Mouse (Mus musculus): ENCODE results near the gene Rsg1.

Gene Rsg1

DNA sequence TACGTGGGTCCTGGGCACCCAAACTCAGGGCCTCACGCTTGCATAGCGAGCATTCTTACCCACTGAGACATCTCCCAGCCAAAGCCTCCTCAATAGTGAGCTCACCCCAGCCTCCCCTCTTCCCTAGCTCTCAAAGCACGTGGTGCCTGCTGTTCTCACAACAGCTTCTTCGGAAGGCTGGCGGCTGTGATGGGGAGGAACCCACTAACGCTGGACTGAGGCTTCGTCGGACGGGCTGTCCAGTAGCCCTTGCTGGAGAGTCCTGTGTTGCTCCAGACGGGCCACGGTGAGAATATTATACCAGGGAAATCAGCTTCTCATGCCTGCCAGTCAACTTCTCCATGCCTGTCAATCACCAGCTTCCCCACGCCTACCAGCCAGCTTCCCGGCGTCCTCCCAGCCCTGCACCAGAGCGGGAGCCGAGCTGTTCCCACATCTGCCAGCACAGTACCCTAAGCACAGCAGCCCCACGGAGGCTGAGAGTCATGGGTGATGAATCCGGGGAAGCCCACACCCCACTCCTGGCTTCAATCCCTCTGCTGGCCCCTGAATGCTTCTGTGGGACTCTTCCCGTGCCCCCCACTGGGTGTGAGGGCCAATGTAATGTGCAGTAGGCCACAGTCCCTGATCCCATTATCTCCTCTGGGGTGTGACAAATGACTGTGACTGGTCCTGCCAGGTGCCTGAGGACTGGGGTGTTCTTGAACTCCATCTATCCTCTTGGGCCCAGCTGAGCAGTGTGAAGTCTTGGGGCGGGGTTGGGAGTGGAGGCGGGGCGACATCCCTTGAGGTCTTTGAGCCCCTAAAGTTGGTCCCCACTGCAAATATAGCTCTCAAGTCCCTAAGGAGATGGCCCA is 61.0 kb downstream of the Rsg1 start:
- no peak for DNase-seq (ENCODE audit: low read depth)

All from c-Kit-positive CD71-negative TER-119-negative erythroid progenitor cells, embryonic 14.5 days (primary cell).